Mouse (Mus musculus): ENCODE data around the gene Atp2a2.

GRCm38 (mm10) chr5:122431221-122431620 is 70.8 kb downstream of the Atp2a2 start:
- TF ChIP-seq CTCF (IDR thresholded peaks at IDR 0.05; ENCODE audit: low read depth) (no peak), EP300 (IDR thresholded peaks at IDR 0.05; ENCODE audit: low read depth) (no peak)
